Mouse (Mus musculus): ENCODE data around the gene C1qtnf1. TPM values are rescaled to one million over a fixed set of nuclear protein-coding genes. Genes with fewer than 3 reads are reported as not detected.

The C1qtnf1 gene
- total RNA-seq, 2 experiments from 2014 or later, result 3.3 to 4.8 TPM

DNA sequence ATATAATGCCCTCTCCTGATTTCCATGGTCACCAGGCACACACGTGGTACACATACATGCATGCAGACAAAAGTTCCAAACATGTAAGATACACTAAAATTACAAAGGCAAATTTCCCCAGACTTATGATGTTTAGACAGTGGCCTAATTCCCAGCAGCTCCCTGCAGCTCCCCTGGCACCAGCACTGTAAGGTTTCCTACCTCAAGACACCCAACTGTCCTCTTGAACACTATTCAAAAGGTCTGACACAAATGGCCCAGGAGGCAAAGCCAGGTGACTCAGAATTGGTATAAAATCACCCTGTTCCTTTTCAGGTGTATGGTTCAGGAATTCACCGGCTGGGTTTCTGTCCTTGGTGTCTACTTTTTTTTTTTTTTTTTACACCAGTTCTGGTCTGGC is 24.8 kb upstream of the C1qtnf1 start:
- Histone ChIP-seq H3K4me3 (no peak overlapping the region), H3K27ac (no peak overlapping the region)
- TF ChIP-seq CTCF (IDR thresholded peaks at IDR 0.05), result no peak
- DNase-seq (ENCODE audit: extremely low spot score in 1 of 2, low spot score in 2 of 2), result no peak
- intact Hi-C loops (cut with DNase I), result no loop called here

DNA sequence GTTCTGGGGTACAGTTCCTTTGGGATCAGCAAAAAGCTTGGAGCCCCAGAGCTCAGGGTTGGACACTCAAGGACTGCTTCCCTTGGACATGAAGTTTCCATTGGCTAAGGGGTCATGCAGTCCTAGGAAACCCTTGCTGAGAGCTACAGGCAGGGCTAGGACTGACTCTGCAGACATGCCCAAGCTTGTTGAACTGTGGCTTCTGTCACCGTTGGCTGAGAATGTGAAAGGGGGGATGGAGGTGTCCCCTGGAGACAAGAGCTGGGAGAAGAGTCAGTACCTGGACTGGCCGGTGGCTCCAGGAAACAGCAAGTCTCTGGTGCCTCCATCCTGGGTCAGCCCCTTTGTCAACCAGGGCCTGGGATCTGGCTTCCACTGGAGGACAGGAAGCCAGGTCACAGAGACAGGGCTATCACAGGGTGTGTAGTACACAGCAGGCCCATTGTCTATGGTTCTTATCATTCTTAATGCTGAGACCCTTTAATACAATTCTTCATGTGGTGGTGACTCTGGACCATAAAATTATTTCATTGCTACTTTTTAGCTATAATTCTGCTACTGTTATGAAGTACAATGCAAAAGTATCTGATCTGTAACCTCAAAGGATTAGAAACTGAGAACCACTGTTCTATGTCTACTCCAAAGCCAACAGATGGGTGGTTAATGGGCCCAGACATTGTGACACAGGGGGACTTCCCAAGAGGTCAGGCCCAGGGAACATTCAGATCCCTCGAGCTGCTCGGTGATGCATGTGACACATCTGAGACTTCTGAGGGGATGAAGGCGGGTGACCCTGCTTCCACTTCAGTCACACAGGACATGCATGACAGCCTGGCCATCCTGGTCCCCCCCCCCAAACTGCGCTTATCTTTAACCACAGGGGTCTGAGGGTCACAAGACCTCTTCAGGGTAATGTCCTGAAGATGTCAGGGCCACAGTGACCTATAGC is 23.8 kb upstream of the C1qtnf1 start:
- Histone ChIP-seq H3K4me3 (no peak overlapping the region), H3K27ac (no peak overlapping the region)
- intact Hi-C loops (cut with DNase I), result no loop called here
- no peak for TF ChIP-seq CTCF (IDR thresholded peaks at IDR 0.05)
- no peak for DNase-seq (ENCODE audit: extremely low spot score in 1 of 2, low spot score in 2 of 2)

DNA sequence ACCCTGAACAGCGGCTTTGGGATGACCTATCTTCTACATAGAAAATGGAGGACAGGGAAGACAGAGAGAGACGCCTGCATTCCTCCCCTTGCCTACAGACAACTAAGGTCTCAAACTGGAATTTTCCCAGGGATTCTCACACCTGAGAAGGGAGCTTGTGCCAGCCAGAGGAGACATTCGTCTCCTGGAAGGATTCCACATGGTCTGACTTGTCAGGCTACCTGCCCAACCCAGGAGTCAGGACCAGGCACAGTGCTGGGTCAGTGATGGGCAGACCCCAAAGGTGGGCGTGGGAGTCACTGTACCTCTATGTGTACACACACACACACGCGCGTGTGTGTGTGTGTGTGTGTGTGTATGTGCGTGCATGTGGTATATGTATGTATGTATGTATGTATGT is 22.7 kb upstream of the C1qtnf1 start:
- no peak for DNase-seq (ENCODE audit: extremely low spot score in 1 of 2, low spot score in 2 of 2)
- intact Hi-C loops (cut with DNase I), result no loop called here
- H3K27ac ChIP-seq, result no peak overlapping the region
- TF ChIP-seq CTCF (IDR thresholded peaks at IDR 0.05), result no peak
- H3K4me3 ChIP-seq, result no peak overlapping the region

DNA sequence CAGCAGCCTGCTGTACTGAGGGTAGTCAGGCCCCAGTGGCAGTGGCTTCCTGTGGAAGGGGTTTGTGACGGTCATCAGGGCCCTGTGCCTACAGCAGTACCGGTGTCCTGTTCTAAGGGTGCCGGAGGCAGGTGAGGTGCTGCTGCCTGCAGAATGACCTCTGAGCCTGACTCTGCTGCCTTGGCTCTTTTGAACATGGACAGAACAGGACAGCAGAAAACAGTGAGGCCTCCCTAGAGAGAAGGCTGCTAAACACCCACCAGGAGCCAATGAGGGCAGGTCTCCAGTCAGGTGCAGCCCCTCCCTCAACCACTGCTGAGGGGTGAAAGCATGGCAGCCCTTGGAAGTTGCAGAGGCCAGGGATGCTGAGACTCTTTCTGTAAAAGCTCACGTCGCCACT is 21.5 kb upstream of the C1qtnf1 start:
- H3K27ac ChIP-seq, result no peak overlapping the region
- intact Hi-C loops (cut with DNase I), result no loop called here
- no peak for TF ChIP-seq CTCF (IDR thresholded peaks at IDR 0.05)
- DNase-seq (ENCODE audit: extremely low spot score in 1 of 2, low spot score in 2 of 2), result no peak
- H3K4me3 ChIP-seq, result no peak overlapping the region

DNA sequence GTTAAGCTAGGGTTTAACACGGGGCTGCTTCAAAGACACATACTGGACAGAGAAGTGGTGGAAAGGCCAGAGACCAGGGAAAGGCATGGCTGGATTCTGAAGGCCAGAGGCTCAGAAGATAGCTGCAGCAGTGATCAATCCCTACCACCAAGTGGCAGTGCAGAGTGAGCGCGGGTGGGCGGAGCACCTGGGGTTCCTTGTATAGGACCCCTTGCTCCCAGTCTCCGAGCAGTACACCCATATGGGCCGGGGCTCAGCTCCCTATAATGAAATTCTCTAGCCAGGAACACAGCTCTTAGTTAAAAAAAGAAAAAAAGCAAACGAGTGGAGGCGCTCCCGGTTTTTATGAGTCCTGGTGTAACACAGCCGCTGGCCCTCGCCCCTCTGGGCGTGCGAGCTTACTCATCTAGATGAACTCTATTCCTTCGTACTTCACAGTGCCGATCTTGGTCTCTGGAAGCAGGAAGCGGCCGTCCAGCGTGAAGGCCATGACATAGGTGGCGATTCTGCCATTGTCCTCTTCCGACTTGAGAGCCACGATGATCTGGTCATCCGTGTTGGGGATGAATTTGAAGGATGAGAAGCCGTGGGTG is 20.6 kb upstream of the C1qtnf1 start:
- peak; percentile 71 for TF ChIP-seq CTCF (IDR thresholded peaks at IDR 0.05)
- intact Hi-C loops (cut with DNase I), result no loop called here
- no peak overlapping the region for H3K4me3 ChIP-seq
- DNase-seq (ENCODE audit: extremely low spot score in 1 of 2, low spot score in 2 of 2), result peak in 1 of 2 experiments; percentile 44
- no peak overlapping the region for H3K27ac ChIP-seq

DNA sequence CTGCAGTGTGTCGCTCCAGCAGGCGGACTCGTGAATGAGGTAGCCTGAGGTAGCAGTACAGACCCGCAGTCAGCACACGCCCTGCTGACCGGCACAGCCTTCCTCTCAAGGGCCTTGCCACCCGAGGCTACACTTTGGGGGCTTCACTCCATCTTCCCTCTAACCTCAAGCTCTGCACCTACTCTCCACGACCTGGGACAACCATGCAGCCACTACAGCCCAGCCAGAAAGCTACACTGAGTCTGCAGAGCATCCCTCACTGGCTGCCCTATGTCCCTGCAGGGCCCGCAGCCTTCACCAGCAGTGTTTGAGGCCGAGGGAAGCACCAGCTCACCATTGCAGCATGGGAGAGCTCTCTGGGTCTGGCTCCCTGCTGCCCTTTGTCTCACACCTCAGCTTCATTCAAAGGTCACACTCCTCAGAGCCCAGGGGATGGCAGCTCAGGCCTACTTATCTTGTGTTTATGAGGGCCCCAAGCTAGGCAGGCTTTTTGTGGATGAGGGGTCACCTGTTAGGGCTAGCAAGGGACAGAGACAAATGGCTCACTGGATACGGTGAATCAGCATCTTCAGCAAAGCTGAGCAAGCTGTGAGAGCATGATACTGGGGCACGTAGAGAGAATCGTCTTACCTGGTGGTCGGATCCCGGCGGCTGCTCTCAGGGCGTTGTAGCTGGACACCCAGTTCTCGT is 19.8 kb upstream of the C1qtnf1 start:
- no peak overlapping the region for H3K27ac ChIP-seq
- intact Hi-C loops (cut with DNase I), result no loop called here
- DNase-seq (ENCODE audit: extremely low spot score in 1 of 2, low spot score in 2 of 2), result no peak
- H3K4me3 ChIP-seq, result no peak overlapping the region
- TF ChIP-seq CTCF (IDR thresholded peaks at IDR 0.05), result no peak

DNA sequence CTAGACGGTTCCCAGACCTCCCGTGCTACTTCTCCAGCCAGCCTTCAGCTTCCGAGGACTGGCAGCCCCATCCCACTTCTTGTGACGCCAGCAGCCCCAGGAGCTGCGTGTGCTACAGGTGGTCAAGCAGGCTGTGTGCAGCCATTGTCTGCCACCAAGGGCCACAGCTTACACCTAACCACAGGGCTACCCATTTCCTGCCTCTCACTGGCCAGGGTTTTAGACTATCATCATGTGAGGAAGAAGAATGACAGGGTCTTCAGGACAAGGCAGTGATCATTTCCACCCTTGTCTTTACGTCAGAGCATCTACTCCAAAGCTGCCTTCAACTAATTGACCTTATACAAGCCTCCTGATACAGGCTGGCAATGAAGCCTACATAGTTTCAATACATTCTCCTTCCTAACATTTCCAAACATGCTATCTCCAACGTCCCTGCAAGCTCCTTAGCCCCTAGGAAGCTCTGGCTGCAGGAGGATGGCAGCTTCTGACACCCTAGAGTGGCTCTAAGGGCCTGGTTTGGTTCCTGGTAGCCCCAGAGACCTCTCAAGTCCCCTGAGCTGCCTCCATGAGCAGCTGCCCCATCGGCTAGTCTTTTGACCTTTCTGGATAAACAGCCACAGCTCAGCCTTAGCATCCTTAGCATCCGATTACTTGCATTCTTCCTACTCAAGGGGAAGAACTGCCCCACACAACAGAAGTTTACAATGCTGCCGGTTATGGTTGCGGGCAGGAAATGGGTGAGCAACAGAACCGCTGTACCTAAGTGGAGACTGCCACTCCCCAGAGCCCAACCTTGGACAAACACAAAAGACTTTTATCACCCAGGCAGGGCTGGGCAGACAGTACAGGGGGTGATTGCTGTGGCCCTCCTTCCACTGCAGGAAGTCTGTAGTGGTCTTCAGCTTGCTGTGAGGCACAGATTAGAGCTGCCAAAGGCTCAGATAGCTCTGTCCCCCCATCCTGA is 18.6 kb upstream of the C1qtnf1 start:
- no peak for DNase-seq (ENCODE audit: extremely low spot score in 1 of 2, low spot score in 2 of 2)
- intact Hi-C loops (cut with DNase I), result no loop called here
- H3K27ac ChIP-seq, result no peak overlapping the region
- H3K4me3 ChIP-seq, result no peak overlapping the region
- no peak for TF ChIP-seq CTCF (IDR thresholded peaks at IDR 0.05)

DNA sequence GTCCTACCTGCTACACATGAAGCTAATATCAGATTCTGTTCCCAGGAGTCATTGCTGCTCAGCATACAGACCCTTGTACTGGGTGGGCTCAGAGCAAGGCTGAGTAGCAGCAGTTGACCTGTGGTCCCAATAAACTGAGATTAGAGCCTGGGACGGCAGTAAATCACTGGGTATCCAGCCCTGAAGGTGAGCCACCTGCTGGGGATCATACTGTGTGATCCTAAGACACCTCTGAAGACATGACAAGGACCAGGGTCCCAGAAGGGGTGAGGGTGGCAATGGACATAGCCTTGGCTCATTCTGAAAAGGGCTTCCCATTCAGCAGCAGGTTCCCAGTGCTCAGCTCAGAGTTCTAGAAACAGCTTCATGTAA is 17.9 kb upstream of the C1qtnf1 start:
- intact Hi-C loops (cut with DNase I), result no loop called here
- DNase-seq (ENCODE audit: extremely low spot score in 1 of 2, low spot score in 2 of 2), result no peak
- TF ChIP-seq CTCF (IDR thresholded peaks at IDR 0.05), result no peak
- Histone ChIP-seq H3K27ac (no peak overlapping the region), H3K4me3 (no peak overlapping the region)

DNA sequence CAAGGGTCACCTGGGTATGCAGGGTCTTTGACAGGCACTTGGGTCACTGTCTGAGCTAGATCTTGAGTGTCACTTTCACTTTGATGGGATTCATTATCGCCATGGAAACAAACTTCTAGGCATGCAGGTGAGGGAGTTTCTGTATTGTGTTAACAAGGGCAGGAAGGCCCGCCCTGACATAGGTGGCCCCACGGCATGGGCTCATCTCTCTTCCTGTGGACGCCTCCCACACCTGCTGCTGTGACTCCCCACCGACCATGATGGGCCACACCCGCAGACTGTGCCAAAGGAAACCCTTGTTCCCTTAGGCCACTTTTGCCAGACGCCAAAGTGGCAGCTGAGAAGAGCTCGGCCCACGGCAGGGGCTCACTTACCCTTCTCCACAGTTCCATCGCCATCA is 17.5 kb upstream of the C1qtnf1 start:
- no peak for TF ChIP-seq CTCF (IDR thresholded peaks at IDR 0.05)
- Histone ChIP-seq H3K4me3 (no peak overlapping the region), H3K27ac (no peak overlapping the region)
- DNase-seq (ENCODE audit: extremely low spot score in 1 of 2, low spot score in 2 of 2), result no peak
- intact Hi-C loops (cut with DNase I), result no loop called here

DNA sequence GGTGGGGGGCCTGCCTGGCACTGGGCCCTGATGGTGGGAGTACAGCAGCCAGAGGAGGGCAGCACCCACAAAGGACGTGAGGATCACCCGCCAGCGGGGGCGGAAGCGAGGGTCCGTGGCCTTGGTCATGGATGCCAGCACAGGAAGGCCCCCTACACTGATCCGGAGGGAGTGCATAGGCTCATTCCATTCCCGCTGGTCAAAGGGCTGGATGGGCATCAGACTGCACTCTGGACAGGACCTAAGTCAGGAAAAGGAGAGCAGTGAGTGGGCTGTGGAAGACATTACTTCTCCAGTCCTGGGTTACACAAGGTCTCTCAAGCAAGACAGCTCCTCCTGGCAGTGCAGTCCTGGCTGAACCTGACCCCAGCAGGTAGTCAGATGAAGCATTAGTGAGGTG is 16.7 kb upstream of the C1qtnf1 start:
- Histone ChIP-seq H3K4me3 (no peak overlapping the region), H3K27ac (no peak overlapping the region)
- TF ChIP-seq CTCF (IDR thresholded peaks at IDR 0.05), result no peak
- intact Hi-C loops (cut with DNase I), result no loop called here
- no peak for DNase-seq (ENCODE audit: extremely low spot score in 1 of 2, low spot score in 2 of 2)

DNA sequence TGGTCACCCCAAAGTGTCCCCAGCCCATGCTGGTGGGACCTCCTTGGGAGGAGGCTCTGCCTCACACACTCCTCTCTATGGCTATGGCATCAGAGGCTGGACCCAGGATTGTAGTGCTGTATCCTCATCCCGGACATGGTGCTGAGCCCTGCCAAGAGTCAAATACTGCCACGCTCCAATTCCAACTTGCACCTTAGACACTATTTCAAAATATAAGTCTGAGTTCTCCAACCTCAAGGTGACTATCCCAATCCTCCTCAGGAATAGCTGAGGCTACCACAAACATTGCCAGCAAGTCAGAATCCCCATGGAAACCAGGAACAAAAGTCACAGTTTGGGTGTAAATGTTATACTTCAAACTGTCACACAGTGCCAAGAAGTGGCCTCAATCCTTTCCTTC is 15.4 kb upstream of the C1qtnf1 start:
- no peak overlapping the region for H3K27ac ChIP-seq
- intact Hi-C loops (cut with DNase I), result no loop called here
- no peak for TF ChIP-seq CTCF (IDR thresholded peaks at IDR 0.05)
- no peak overlapping the region for H3K4me3 ChIP-seq
- DNase-seq (ENCODE audit: extremely low spot score in 1 of 2, low spot score in 2 of 2), result no peak

Data from left cerebral cortex, adult 2 months (tissue).